Mouse (Mus musculus) hindbrain, embryonic 13.5 days (tissue): ENCODE results near the gene Tbc1d23. TPM values are rescaled to one million over a fixed set of nuclear protein-coding genes. Genes with fewer than 3 reads are reported as not detected.

Experiments used
- ATAC-seq: fragments of 200-750 bp; cut with Nextera tagmentation; 2 replicates; pipeline ENCODE4 v1.8.0; 2017; ENCODE audit warnings: moderate TSS enrichment; ENCODE audit not compliant: low FRiP score
- H3K27ac ChIP-seq: fragments of 300-500 bp; sonication (generic); 2 replicates; pipeline ENCODE4 v1.5.1; 2015; ENCODE audit warnings: inconsistent platforms, mild to moderate bottlenecking, moderate library complexity
- H3K27me3 ChIP-seq: fragments of 300-500 bp; sonication (generic); 2 replicates; pipeline ENCODE4 v1.6.1; 2015; ENCODE audit warnings: mild to moderate bottlenecking, inconsistent platforms
- H3K36me3 ChIP-seq: fragments of 300-500 bp; sonication (generic); 2 replicates; pipeline ENCODE4 v1.6.1; 2015; ENCODE audit warnings: mild to moderate bottlenecking, inconsistent platforms
- H3K4me1 ChIP-seq: fragments of 300-500 bp; sonication (generic); replicated peaks from 2 replicates; pipeline ENCODE4 v1.6.1; 2015; ENCODE audit warnings: inconsistent platforms
- H3K4me2 ChIP-seq: fragments of 300-500 bp; sonication (generic); 2 replicates; pipeline ENCODE4 v1.6.1; 2015; ENCODE audit warnings: inconsistent platforms, mild to moderate bottlenecking, moderate library complexity
- H3K4me3 ChIP-seq: fragments of 300-500 bp; sonication (generic); 2 replicates; pipeline ENCODE4 v1.5.1; 2015; ENCODE audit warnings: mild to moderate bottlenecking, inconsistent platforms
- H3K9ac ChIP-seq: fragments of 300-500 bp; sonication (generic); 2 replicates; pipeline ENCODE4 v1.6.1; 2015; ENCODE audit warnings: mild to moderate bottlenecking, inconsistent platforms
- H3K9me3 ChIP-seq: fragments of 300-500 bp; sonication (generic); 2 replicates; pipeline ENCODE4 v1.6.1; 2016; ENCODE audit warnings: inconsistent platforms
- WGBS: fragments of 180-500 bp; shearing (Covaris S2); methylation state at CpG from one replicate; pipeline ENCODE4 v1.1.7; 2015; 5-methylcytosine and 5-hydroxymethylcytosine counted together
- polyA plus RNA-seq: library from polyadenylated mRNA; unstranded; fragments of >200 nt; fragmentation: Nextera tagmentation; extraction: Ambion mirVana; gene quantifications from 2 replicates; pipeline ENCODE4 v1.2.1, GENCODE M21; 2015

Tbc1d23 gene
- polyA plus RNA-seq, 1 experiment from 2014 or later, result 29.0 TPM

GRCm38 (mm10) chr16:57168236-57168635 is 63.1 kb downstream of the Tbc1d23 start:
- no peak for ATAC-seq
- H3K36me3 ChIP-seq, result peaks cover 25% of the 10 kb centered on the region
- no peak overlapping the region for H3K27ac ChIP-seq
- H3K4me3 ChIP-seq, result no peak overlapping the region
- H3K9ac ChIP-seq, result no peak overlapping the region
- WGBS, result 47% methylated on average over 4 of the region's 4 CpGs
- H3K4me1 ChIP-seq, result peaks cover 15% of the 10 kb centered on the region
- H3K4me2 ChIP-seq, result peak overlapping the region; percentile 66; the same call in 1 of the 2 replicates
- no peaks in the 10 kb centered on the region for H3K27me3 ChIP-seq
- H3K9me3 ChIP-seq, result no peaks in the 10 kb centered on the region

GRCm38 (mm10) chr16:57167514-57167912 is 63.8 kb downstream of the Tbc1d23 start:
- peak overlapping the region; percentile 79 for H3K9ac ChIP-seq
- peaks cover 20% of the 10 kb centered on the region for H3K36me3 ChIP-seq
- peaks cover 15% of the 10 kb centered on the region for H3K4me1 ChIP-seq
- ATAC-seq, result peak; percentile 59
- WGBS, result 33% methylated on average over 5 of the region's 5 CpGs
- no peaks in the 10 kb centered on the region for H3K9me3 ChIP-seq
- H3K4me3 ChIP-seq, result peak overlapping the region; percentile 60
- H3K4me2 ChIP-seq, result peak overlapping the region; percentile 66
- peak overlapping the region; percentile 85; the same call in 1 of the 2 replicates for H3K27ac ChIP-seq
- H3K27me3 ChIP-seq, result no peaks in the 10 kb centered on the region

GRCm38 (mm10) chr16:57166611-57167513 is 64.4 kb downstream of the Tbc1d23 start, which contains the start of gene Nit2:
Gene Nit2 (minus strand): TSS chr16:57167341.
- H3K4me2 ChIP-seq, result peak within 1 kb of the TSS; percentile 66
- WGBS, result under 1% methylated on average over 58 of the region's 58 CpGs
- peak; percentile 99 for ATAC-seq
- H3K27ac ChIP-seq, result peak within 1 kb of the TSS; percentile 85
- peak within 1 kb of the TSS; percentile 60 for H3K4me3 ChIP-seq
- H3K36me3 ChIP-seq, result peaks cover 18% of the 10 kb centered on the region
- H3K27me3 ChIP-seq, result no peaks in the 10 kb centered on the region
- no peaks in the 10 kb centered on the region for H3K9me3 ChIP-seq
- H3K9ac ChIP-seq, result peak within 1 kb of the TSS; percentile 79
- peaks cover 15% of the 10 kb centered on the region for H3K4me1 ChIP-seq

GRCm38 (mm10) chr16:57166086-57166485 is 65.2 kb downstream of the Tbc1d23 start:
- H3K4me2 ChIP-seq, result peak overlapping the region; percentile 66
- H3K27ac ChIP-seq, result no peak overlapping the region
- ATAC-seq, result no peak
- 91% methylated on average over 6 of the region's 6 CpGs for WGBS
- H3K27me3 ChIP-seq, result no peaks in the 10 kb centered on the region
- no peaks in the 10 kb centered on the region for H3K9me3 ChIP-seq
- H3K36me3 ChIP-seq, result peaks cover 14% of the 10 kb centered on the region
- H3K4me1 ChIP-seq, result peaks cover 15% of the 10 kb centered on the region
- H3K9ac ChIP-seq, result no peak overlapping the region
- peak overlapping the region; percentile 60 for H3K4me3 ChIP-seq

- 99% methylated on average over 5 of the region's 5 CpGs for WGBS
- ATAC-seq, result no peak
Observed at GRCm38 (mm10) chr16:57165157-57165556, 66.1 kb downstream of the Tbc1d23 start.

GRCm38 (mm10) chr16:57163694-57164093 is 67.6 kb downstream of the Tbc1d23 start:
- no peak overlapping the region for H3K9ac ChIP-seq
- no peak overlapping the region for H3K4me3 ChIP-seq
- ATAC-seq, result no peak
- H3K27me3 ChIP-seq, result no peaks in the 10 kb centered on the region
- WGBS, result 94% methylated on average over 1 of the region's 1 CpGs
- H3K4me2 ChIP-seq, result no peak overlapping the region
- H3K36me3 ChIP-seq, result peaks cover 12% of the 10 kb centered on the region; the same call in 1 of the 2 replicates
- no peaks in the 10 kb centered on the region for H3K9me3 ChIP-seq
- no peak overlapping the region for H3K27ac ChIP-seq
- peaks cover 15% of the 10 kb centered on the region for H3K4me1 ChIP-seq

More at GRCm38 (mm10) chr16:57165157-57165556, 66.1 kb downstream of the Tbc1d23 start:
- Histone ChIP-seq H3K4me1 (peaks cover 15% of the 10 kb centered on the region), H3K36me3 (peaks cover 9% of the 10 kb centered on the region), H3K4me3 (no peak overlapping the region), H3K27ac (no peak overlapping the region), H3K9ac (no peak overlapping the region), H3K27me3 (no peaks in the 10 kb centered on the region), H3K4me2 (no peak overlapping the region), H3K9me3 (no peaks in the 10 kb centered on the region)

GRCm38 (mm10) chr16:57162841-57163240 is 68.5 kb downstream of the Tbc1d23 start:
- WGBS, result 93% methylated on average over 5 of the region's 5 CpGs
- peaks cover 8% of the 10 kb centered on the region for H3K4me1 ChIP-seq
- H3K27ac ChIP-seq, result no peak overlapping the region

GRCm38 (mm10) chr16:57159835-57160234 is 71.5 kb downstream of the Tbc1d23 start:
- peak; percentile 22; the same call in 1 of the 2 replicates for ATAC-seq
- Histone ChIP-seq H3K9ac (no peak overlapping the region), H3K9me3 (no peaks in the 10 kb centered on the region), H3K27ac (no peak overlapping the region), H3K4me2 (no peak overlapping the region), H3K4me3 (no peak overlapping the region), H3K27me3 (no peaks in the 10 kb centered on the region), H3K4me1 (no peaks in the 10 kb centered on the region), H3K36me3 (peaks cover 39% of the 10 kb centered on the region)
- 72% methylated on average over 7 of the region's 7 CpGs for WGBS

More at GRCm38 (mm10) chr16:57162841-57163240, 68.5 kb downstream of the Tbc1d23 start:
- Histone ChIP-seq H3K4me2 (no peak overlapping the region), H3K27me3 (no peaks in the 10 kb centered on the region), H3K4me3 (no peak overlapping the region), H3K36me3 (peaks cover 18% of the 10 kb centered on the region), H3K9me3 (no peaks in the 10 kb centered on the region), H3K9ac (no peak overlapping the region)
- no peak for ATAC-seq

- Histone ChIP-seq H3K27me3 (no peaks in the 10 kb centered on the region), H3K36me3 (peaks cover 45% of the 10 kb centered on the region), H3K4me1 (no peaks in the 10 kb centered on the region), H3K9ac (no peak overlapping the region), H3K9me3 (no peaks in the 10 kb centered on the region), H3K27ac (no peak overlapping the region), H3K4me2 (no peak overlapping the region), H3K4me3 (no peak overlapping the region)
- 83% methylated on average over 4 of the region's 4 CpGs for WGBS
- ATAC-seq, result no peak
Observed at GRCm38 (mm10) chr16:57157728-57158127, 73.6 kb downstream of the Tbc1d23 start.

GRCm38 (mm10) chr16:57157076-57157475 is 74.2 kb downstream of the Tbc1d23 start:
- H3K4me1 ChIP-seq, result no peaks in the 10 kb centered on the region
- H3K9me3 ChIP-seq, result no peaks in the 10 kb centered on the region
- no peak overlapping the region for H3K9ac ChIP-seq
- H3K27me3 ChIP-seq, result no peaks in the 10 kb centered on the region
- no peak overlapping the region for H3K4me2 ChIP-seq
- H3K36me3 ChIP-seq, result peaks cover 51% of the 10 kb centered on the region
- no peak for ATAC-seq
- H3K4me3 ChIP-seq, result no peak overlapping the region
- 90% methylated on average over 4 of the region's 4 CpGs for WGBS
- H3K27ac ChIP-seq, result no peak overlapping the region

- Histone ChIP-seq H3K4me2 (no peak overlapping the region), H3K27me3 (no peaks in the 10 kb centered on the region), H3K9me3 (no peaks in the 10 kb centered on the region), H3K9ac (no peak overlapping the region), H3K27ac (no peak overlapping the region), H3K36me3 (peaks cover 54% of the 10 kb centered on the region), H3K4me3 (no peak overlapping the region), H3K4me1 (no peaks in the 10 kb centered on the region)
- ATAC-seq, result no peak
Observed at GRCm38 (mm10) chr16:57155899-57156298, 75.4 kb downstream of the Tbc1d23 start.

- WGBS, result 98% methylated on average over 4 of the region's 4 CpGs
- no peaks in the 10 kb centered on the region for H3K27me3 ChIP-seq
- no peaks in the 10 kb centered on the region for H3K9me3 ChIP-seq
- H3K36me3 ChIP-seq, result peaks cover 54% of the 10 kb centered on the region
- no peak for ATAC-seq
- no peak overlapping the region for H3K27ac ChIP-seq
- no peak overlapping the region for H3K4me3 ChIP-seq
- H3K9ac ChIP-seq, result no peak overlapping the region
- H3K4me2 ChIP-seq, result no peak overlapping the region
- no peaks in the 10 kb centered on the region for H3K4me1 ChIP-seq
Observed at GRCm38 (mm10) chr16:57151437-57151836, 79.9 kb downstream of the Tbc1d23 start.
